Mouse (Mus musculus) neural tube, embryonic 11.5 days (tissue): Measurements from ENCODE around the gene Ankrd44. TPM values are rescaled to one million over a fixed set of nuclear protein-coding genes. Genes with fewer than 3 reads are reported as not detected.

Experiments used
- ATAC-seq: fragments of 200-750 bp; cut with Nextera tagmentation; 2 replicates; pipeline ENCODE4 v1.8.0; 2017; ENCODE audit warnings: moderate number of reproducible peaks, mild to moderate bottlenecking, moderate TSS enrichment, moderate library complexity; ENCODE audit not compliant: insufficient read depth, low FRiP score, low TSS enrichment
- DNase-seq: peaks from one replicate; pipeline ENCODE4 v3.0.0-alpha.2; 2015; ENCODE audit warnings: low spot score
- H3K27ac ChIP-seq: fragments of 300-500 bp; sonication (generic); 2 replicates; pipeline ENCODE4 v1.5.1; 2014; ENCODE audit warnings: low read depth, mild to moderate bottlenecking, low read length
- H3K27me3 ChIP-seq: fragments of 300-500 bp; sonication (generic); 2 replicates; pipeline ENCODE4 v1.6.1; 2014; ENCODE audit warnings: mild to moderate bottlenecking, low read length, mixed read lengths; ENCODE audit not compliant: control insufficient read depth, insufficient read depth
- H3K36me3 ChIP-seq: fragments of 300-500 bp; sonication (generic); 2 replicates; pipeline ENCODE4 v1.6.1; 2014; ENCODE audit warnings: mild to moderate bottlenecking, low read length, moderate library complexity, mixed read lengths; ENCODE audit not compliant: control insufficient read depth, insufficient read depth
- H3K4me1 ChIP-seq: fragments of 300-500 bp; sonication (generic); 2 replicates; pipeline ENCODE4 v1.6.1; 2014; ENCODE audit warnings: low read length, mixed read lengths; ENCODE audit not compliant: control insufficient read depth, insufficient read depth
- H3K4me2 ChIP-seq: fragments of 300-500 bp; sonication (generic); 2 replicates; pipeline ENCODE4 v1.6.1; 2014; ENCODE audit warnings: low read depth, mild to moderate bottlenecking, moderate library complexity
- H3K4me3 ChIP-seq: fragments of 300-500 bp; sonication (generic); 2 replicates; pipeline ENCODE4 v1.5.1; 2014; ENCODE audit warnings: low read depth, low read length
- H3K9ac ChIP-seq: fragments of 300-500 bp; sonication (generic); 2 replicates; pipeline ENCODE4 v1.6.1; 2014; ENCODE audit warnings: mild to moderate bottlenecking, low read length
- H3K9me3 ChIP-seq: fragments of 300-500 bp; sonication (generic); 2 replicates; pipeline ENCODE4 v1.6.1; 2016; ENCODE audit warnings: low read length; ENCODE audit not compliant: control insufficient read depth
- WGBS: fragments of 180-500 bp; shearing (Covaris S2); extraction: QIAGEN DNeasy Blood & Tissue Kit; methylation state at CpG from one replicate; pipeline ENCODE4 v1.1.7; 2014; 5-methylcytosine and 5-hydroxymethylcytosine counted together
- polyA plus RNA-seq: library from polyadenylated mRNA; unstranded; fragments of >200 nt; fragmentation: Nextera tagmentation; extraction: Ambion mirVana; gene quantifications from 2 replicates; pipeline ENCODE4 v1.2.1, GENCODE M21; 2014

Ankrd44 gene
- polyA plus RNA-seq, 1 experiment from 2014 or later = 13.3 TPM

GRCm38 (mm10) chr1:54678037-54678436 lies 248.2 kb downstream of the Ankrd44 start:
- H3K4me3 ChIP-seq = no peak overlapping the region
- no peaks in the 10 kb centered on the region for H3K36me3 ChIP-seq
- ATAC-seq (no peak), DNase-seq (no peak)
- no peak overlapping the region for H3K9ac ChIP-seq
- no peak overlapping the region for H3K27ac ChIP-seq
- no peak overlapping the region for H3K4me2 ChIP-seq
- H3K4me1 ChIP-seq = no peaks in the 10 kb centered on the region
- H3K9me3 ChIP-seq = no peaks in the 10 kb centered on the region
- H3K27me3 ChIP-seq = no peaks in the 10 kb centered on the region
- WGBS = 73% methylated on average over 1 of the region's 1 CpGs

GRCm38 (mm10) chr1:54675478-54675877 lies 250.7 kb downstream of the Ankrd44 start:
- no peak overlapping the region for H3K9ac ChIP-seq
- WGBS = 83% methylated on average over 5 of the region's 5 CpGs
- no peaks in the 10 kb centered on the region for H3K27me3 ChIP-seq
- no peaks in the 10 kb centered on the region for H3K36me3 ChIP-seq
- H3K27ac ChIP-seq = no peak overlapping the region
- no peak for DNase-seq
- no peak overlapping the region for H3K4me2 ChIP-seq
- no peaks in the 10 kb centered on the region for H3K9me3 ChIP-seq
- H3K4me1 ChIP-seq = no peaks in the 10 kb centered on the region
- no peak overlapping the region for H3K4me3 ChIP-seq
- ATAC-seq = no peak

GRCm38 (mm10) chr1:54667991-54668390 lies 258.2 kb downstream of the Ankrd44 start:
- no peak overlapping the region for H3K4me3 ChIP-seq
- H3K4me2 ChIP-seq = no peak overlapping the region
- DNase-seq (no peak), ATAC-seq (no peak)
- H3K27ac ChIP-seq = no peak overlapping the region
- H3K27me3 ChIP-seq = no peaks in the 10 kb centered on the region
- no peak overlapping the region for H3K9ac ChIP-seq
- H3K36me3 ChIP-seq = no peaks in the 10 kb centered on the region
- 67% methylated on average over 2 of the region's 2 CpGs for WGBS
- H3K9me3 ChIP-seq = no peaks in the 10 kb centered on the region
- no peaks in the 10 kb centered on the region for H3K4me1 ChIP-seq

GRCm38 (mm10) chr1:54665582-54666405 lies 260.4 kb downstream of the Ankrd44 start:
- Histone ChIP-seq H3K27ac (no peak overlapping the region), H3K9ac (no peak overlapping the region), H3K9me3 (no peaks in the 10 kb centered on the region), H3K4me3 (no peak overlapping the region), H3K4me1 (no peaks in the 10 kb centered on the region), H3K27me3 (no peaks in the 10 kb centered on the region), H3K36me3 (no peaks in the 10 kb centered on the region), H3K4me2 (no peak overlapping the region)
- no peak; the same call in 1 of the 2 replicates for ATAC-seq
- WGBS = 71% methylated on average over 8 of the region's 8 CpGs
- no peak for DNase-seq

GRCm38 (mm10) chr1:54665095-54665494 lies 261.1 kb downstream of the Ankrd44 start:
- H3K27me3 ChIP-seq = no peaks in the 10 kb centered on the region
- H3K27ac ChIP-seq = no peak overlapping the region
- no peaks in the 10 kb centered on the region for H3K36me3 ChIP-seq
- no peaks in the 10 kb centered on the region for H3K4me1 ChIP-seq
- ATAC-seq (peak; percentile 51; the same call in 1 of the 2 replicates), DNase-seq (no peak)
- H3K4me2 ChIP-seq = no peak overlapping the region
- H3K9ac ChIP-seq = no peak overlapping the region
- no peaks in the 10 kb centered on the region for H3K9me3 ChIP-seq
- 52% methylated on average over 4 of the region's 4 CpGs for WGBS
- H3K4me3 ChIP-seq = no peak overlapping the region

- Histone ChIP-seq H3K27me3 (no peaks in the 10 kb centered on the region), H3K9ac (no peak overlapping the region), H3K36me3 (no peaks in the 10 kb centered on the region), H3K27ac (no peak overlapping the region), H3K4me1 (no peaks in the 10 kb centered on the region), H3K4me3 (no peak overlapping the region), H3K4me2 (no peak overlapping the region), H3K9me3 (no peaks in the 10 kb centered on the region)
- WGBS = 89% methylated on average over 6 of the region's 6 CpGs
- DNase-seq = no peak
- no peak for ATAC-seq
Observed at GRCm38 (mm10) chr1:54660674-54661073, 265.5 kb downstream of the Ankrd44 start.

GRCm38 (mm10) chr1:54658558-54658957 lies 267.6 kb downstream of the Ankrd44 start:
- no peak overlapping the region for H3K4me3 ChIP-seq
- DNase-seq (no peak), ATAC-seq (no peak)
- no peaks in the 10 kb centered on the region for H3K36me3 ChIP-seq
- no peaks in the 10 kb centered on the region for H3K27me3 ChIP-seq
- WGBS = 93% methylated on average over 4 of the region's 4 CpGs
- H3K9ac ChIP-seq = no peak overlapping the region
- no peak overlapping the region for H3K27ac ChIP-seq
- no peaks in the 10 kb centered on the region for H3K9me3 ChIP-seq
- H3K4me1 ChIP-seq = no peaks in the 10 kb centered on the region
- H3K4me2 ChIP-seq = no peak overlapping the region

- Histone ChIP-seq H3K4me2 (no peak overlapping the region), H3K9me3 (no peaks in the 10 kb centered on the region), H3K27me3 (no peaks in the 10 kb centered on the region), H3K4me1 (no peaks in the 10 kb centered on the region), H3K36me3 (no peaks in the 10 kb centered on the region), H3K27ac (no peak overlapping the region), H3K9ac (no peak overlapping the region), H3K4me3 (no peak overlapping the region)
- ATAC-seq (no peak), DNase-seq (no peak)
- WGBS = 83% methylated on average over 5 of the region's 5 CpGs
Observed at GRCm38 (mm10) chr1:54648237-54648636, 277.9 kb downstream of the Ankrd44 start.

- no peak overlapping the region for H3K4me3 ChIP-seq
- H3K9ac ChIP-seq = no peak overlapping the region
- no peaks in the 10 kb centered on the region for H3K4me1 ChIP-seq
- H3K27me3 ChIP-seq = no peaks in the 10 kb centered on the region
- DNase-seq (no peak), ATAC-seq (no peak)
- no peak overlapping the region for H3K27ac ChIP-seq
- no peaks in the 10 kb centered on the region for H3K9me3 ChIP-seq
- WGBS = 82% methylated on average over 3 of the region's 3 CpGs
- H3K36me3 ChIP-seq = no peaks in the 10 kb centered on the region
- H3K4me2 ChIP-seq = no peak overlapping the region
Observed at GRCm38 (mm10) chr1:54647335-54647745, 278.8 kb downstream of the Ankrd44 start.
